Mouse (Mus musculus) hindbrain, embryonic 16.5 days (tissue): ENCODE measurements around the gene Ubr3. TPM values are rescaled to one million over a fixed set of nuclear protein-coding genes. Genes with fewer than 3 reads are reported as not detected.
"Not testable (repeated sequence)": the region's sequence is repeated elsewhere in the genome, so short reads cannot be mapped to it uniquely, and the experiment has no call there.

Source experiments
- ATAC-seq: fragments of 200-750 bp; cut with Nextera tagmentation; 2 replicates; pipeline ENCODE4 v1.8.0; 2017; ENCODE audit warnings: moderate TSS enrichment, moderate library complexity
- H3K27ac ChIP-seq: fragments of 300-500 bp; sonication (generic); 2 replicates; pipeline ENCODE4 v1.5.1; 2014; ENCODE audit warnings: low read depth, mild to moderate bottlenecking, control low read depth, low read length, moderate library complexity
- H3K27me3 ChIP-seq: fragments of 300-500 bp; sonication (generic); replicated peaks from 2 replicates; pipeline ENCODE4 v1.6.1; 2014; ENCODE audit warnings: low read length; ENCODE audit not compliant: control insufficient read depth, insufficient read depth
- H3K36me3 ChIP-seq: fragments of 300-500 bp; sonication (generic); 2 replicates; pipeline ENCODE4 v1.6.1; 2014; ENCODE audit warnings: mild to moderate bottlenecking, low read length, moderate library complexity, mixed read lengths; ENCODE audit not compliant: control insufficient read depth, insufficient read depth
- H3K4me1 ChIP-seq: fragments of 300-500 bp; sonication (generic); 2 replicates; pipeline ENCODE4 v1.6.1; 2014; ENCODE audit warnings: low read depth, low read length; ENCODE audit not compliant: control insufficient read depth, insufficient read depth
- H3K4me2 ChIP-seq: fragments of 300-500 bp; sonication (generic); 2 replicates; pipeline ENCODE4 v1.6.1; 2014; ENCODE audit warnings: mild to moderate bottlenecking, low read length, control low read depth, moderate library complexity
- H3K4me3 ChIP-seq: fragments of 300-500 bp; sonication (generic); 2 replicates; pipeline ENCODE4 v1.5.1; 2014; ENCODE audit warnings: mild to moderate bottlenecking, low read length, control low read depth, moderate library complexity
- H3K9ac ChIP-seq: fragments of 300-500 bp; sonication (generic); 2 replicates; pipeline ENCODE4 v1.6.1; 2014; ENCODE audit warnings: low read depth, mild to moderate bottlenecking, control low read depth, low read length, moderate library complexity
- H3K9me3 ChIP-seq: fragments of 300-500 bp; sonication (generic); 2 replicates; pipeline ENCODE4 v1.6.1; 2014; ENCODE audit warnings: mild to moderate bottlenecking, low read length, moderate library complexity; ENCODE audit not compliant: control insufficient read depth
- WGBS: fragments of 180-500 bp; shearing (Covaris S2); extraction: QIAGEN DNeasy Blood & Tissue Kit; methylation state at CpG from one replicate; pipeline ENCODE4 v1.1.7; 2014; 5-methylcytosine and 5-hydroxymethylcytosine counted together
- polyA plus RNA-seq: library from polyadenylated mRNA; unstranded; fragments of >200 nt; fragmentation: Nextera tagmentation; extraction: Ambion mirVana; gene quantifications from 2 replicates; pipeline ENCODE4 v1.2.1, GENCODE M21; 2015

Ubr3 gene
- polyA plus RNA-seq, 1 experiment from 2014 or later = 13.4 TPM

DNA sequence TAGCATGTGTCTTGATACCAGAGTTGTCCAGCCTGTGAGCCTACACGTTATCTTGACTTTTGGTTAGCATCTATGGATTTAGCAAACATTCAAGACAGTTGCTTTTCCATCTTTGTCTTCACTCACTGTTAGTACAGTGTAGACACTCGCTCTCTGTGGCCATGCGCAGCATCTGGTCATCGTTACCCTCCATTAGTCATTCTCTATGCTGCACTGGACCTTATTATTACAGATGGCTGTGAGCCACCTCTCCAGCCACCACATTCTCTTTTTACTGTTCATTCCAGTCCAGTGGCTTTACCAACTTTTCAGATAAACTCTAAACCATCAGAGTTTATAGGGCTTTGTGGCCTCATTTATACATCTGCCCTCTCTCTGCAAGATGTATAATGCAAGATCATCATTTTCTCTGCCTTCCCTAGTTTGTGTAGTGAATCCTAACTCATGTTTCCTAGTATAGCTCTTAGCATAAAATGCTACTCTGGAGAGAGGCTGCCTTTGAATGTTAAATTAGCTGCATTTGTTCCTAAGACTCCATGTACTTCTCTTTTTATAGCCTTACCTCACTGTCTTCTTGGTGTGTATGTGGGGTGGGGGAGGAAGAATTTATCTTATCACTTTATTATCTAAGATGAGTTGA, 44.5 kb downstream of the Ubr3 start:
- Histone ChIP-seq H3K4me1 (no peaks in the 10 kb centered on the region), H3K9me3 (no peaks in the 10 kb centered on the region), H3K36me3 (peaks cover 2% of the 10 kb centered on the region; the same call in 1 of the 2 replicates), H3K27me3 (no peaks in the 10 kb centered on the region), H3K9ac (no peak overlapping the region), H3K27ac (no peak overlapping the region), H3K4me3 (no peak overlapping the region), H3K4me2 (no peak overlapping the region)
- 81% methylated on average over 4 of the region's 4 CpGs for WGBS
- no peak for ATAC-seq

- WGBS = 81% methylated on average over 8 of the region's 8 CpGs
- ATAC-seq = no peak
- H3K27ac ChIP-seq = no peak overlapping the region
These were observed 55.8 kb downstream of the Ubr3 start for GRCm38 (mm10) chr2:69952849-69953248.

DNA sequence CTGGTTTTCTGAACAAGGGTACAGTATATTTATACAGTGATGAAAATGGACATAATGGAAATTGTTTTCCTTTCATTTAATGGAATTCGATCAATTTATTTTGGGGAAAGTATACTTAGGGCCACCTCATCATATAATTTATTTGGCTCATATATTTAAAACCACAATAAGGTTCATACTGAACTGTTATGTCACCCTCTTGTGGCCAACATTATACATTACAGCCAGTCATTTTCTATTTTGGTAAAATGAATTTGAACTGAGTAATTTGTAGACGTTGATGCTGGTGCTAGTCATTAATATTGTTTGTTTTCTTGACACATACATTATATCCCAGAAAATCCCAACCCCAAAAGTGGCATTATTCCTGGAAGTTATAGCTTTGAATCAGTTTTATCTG, 58.6 kb downstream of the Ubr3 start:
- no peaks in the 10 kb centered on the region for H3K27me3 ChIP-seq
- H3K4me1 ChIP-seq = no peaks in the 10 kb centered on the region
- H3K36me3 ChIP-seq = peaks cover 9% of the 10 kb centered on the region; the same call in 1 of the 2 replicates
- 45% methylated on average over 2 of the region's 2 CpGs for WGBS
- H3K4me2 ChIP-seq = no peak overlapping the region
- H3K9me3 ChIP-seq = no peaks in the 10 kb centered on the region
- H3K4me3 ChIP-seq = no peak overlapping the region
- no peak overlapping the region for H3K9ac ChIP-seq
- H3K27ac ChIP-seq = no peak overlapping the region
- no peak for ATAC-seq

More at GRCm38 (mm10) chr2:69952849-69953248, 55.8 kb downstream of the Ubr3 start:
- Histone ChIP-seq H3K9ac (no peak overlapping the region), H3K4me2 (no peak overlapping the region), H3K4me3 (no peak overlapping the region), H3K4me1 (no peaks in the 10 kb centered on the region), H3K27me3 (no peaks in the 10 kb centered on the region), H3K36me3 (peaks cover 18% of the 10 kb centered on the region), H3K9me3 (no peaks in the 10 kb centered on the region)

DNA sequence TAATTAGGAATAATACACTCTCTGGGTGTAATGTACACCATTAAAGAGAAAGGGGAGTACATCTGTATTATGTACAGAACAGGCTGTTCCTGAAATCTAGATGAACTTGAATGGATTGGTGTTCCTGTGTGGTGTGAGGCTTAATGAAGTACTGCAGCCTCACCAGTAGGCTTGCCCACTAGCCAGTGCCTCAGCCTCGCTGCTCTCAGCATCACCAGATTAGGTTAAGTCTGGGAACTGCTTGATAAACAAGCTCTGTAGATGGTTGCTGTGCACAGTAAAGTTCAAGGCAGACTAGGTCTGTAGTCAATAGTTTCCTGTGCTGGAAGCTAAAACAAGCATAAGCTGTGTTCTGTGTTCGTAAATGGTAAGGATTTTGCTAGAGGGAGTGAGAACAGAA, 60.6 kb downstream of the Ubr3 start:
- peaks cover 9% of the 10 kb centered on the region; the same call in 1 of the 2 replicates for H3K36me3 ChIP-seq
- ATAC-seq = no peak
- H3K27ac ChIP-seq = no peak overlapping the region
- no peaks in the 10 kb centered on the region for H3K4me1 ChIP-seq
- H3K4me2 ChIP-seq = no peak overlapping the region
- H3K27me3 ChIP-seq = no peaks in the 10 kb centered on the region
- no peak overlapping the region for H3K4me3 ChIP-seq
- no peaks in the 10 kb centered on the region for H3K9me3 ChIP-seq
- no peak overlapping the region for H3K9ac ChIP-seq
- 97% methylated on average over 2 of the region's 2 CpGs for WGBS

DNA sequence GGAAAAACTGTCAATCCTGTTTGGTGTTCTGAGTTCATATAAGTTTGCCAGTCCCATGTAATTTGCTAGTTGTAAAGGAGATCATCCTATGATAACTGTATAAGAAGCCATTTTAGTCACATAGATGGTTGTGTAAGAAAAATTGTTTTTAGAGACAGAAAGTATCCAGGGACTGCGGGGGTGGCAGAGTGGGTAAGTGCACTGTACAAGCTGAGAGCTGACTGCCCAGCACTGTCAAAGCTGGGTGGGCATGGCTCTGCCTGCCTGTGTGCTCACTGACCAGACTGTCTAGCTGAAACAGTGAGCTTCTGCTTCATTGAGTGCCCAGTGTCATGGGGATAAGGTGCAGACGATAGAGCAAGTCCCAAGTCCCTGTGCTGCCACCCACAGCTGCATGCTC, 77.8 kb downstream of the Ubr3 start:
- no peak overlapping the region for H3K9ac ChIP-seq
- WGBS = 85% methylated on average over 2 of the region's 2 CpGs
- ATAC-seq = no peak
- no peaks in the 10 kb centered on the region for H3K4me1 ChIP-seq
- peaks cover 27% of the 10 kb centered on the region for H3K36me3 ChIP-seq
- H3K27ac ChIP-seq = no peak overlapping the region
- no peaks in the 10 kb centered on the region for H3K9me3 ChIP-seq
- no peak overlapping the region for H3K4me2 ChIP-seq
- H3K27me3 ChIP-seq = no peaks in the 10 kb centered on the region
- no peak overlapping the region for H3K4me3 ChIP-seq

DNA sequence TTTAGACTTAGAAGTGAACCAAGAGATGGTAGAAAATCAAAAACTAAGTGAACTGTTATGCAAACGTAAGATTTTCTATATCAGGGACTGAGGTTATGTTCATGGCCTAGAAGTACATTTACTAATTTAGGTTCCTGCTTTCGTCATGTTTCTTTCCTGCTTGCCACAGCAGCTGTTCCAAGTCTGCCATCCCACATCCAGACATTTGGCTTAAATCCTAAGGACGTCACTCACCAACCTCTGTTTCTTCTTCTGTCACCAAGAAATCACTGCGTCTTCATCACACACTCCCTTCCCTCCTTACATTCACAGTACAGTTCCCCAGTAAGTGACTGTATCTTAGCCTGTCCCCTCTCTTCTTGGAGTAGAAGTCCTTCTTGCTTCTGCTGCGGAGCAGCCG, 92.2 kb downstream of the Ubr3 start:
- Histone ChIP-seq H3K4me3 (no peak overlapping the region), H3K27me3 (no peaks in the 10 kb centered on the region), H3K4me1 (no peaks in the 10 kb centered on the region), H3K9ac (no peak overlapping the region), H3K9me3 (no peaks in the 10 kb centered on the region), H3K27ac (no peak overlapping the region), H3K4me2 (no peak overlapping the region), H3K36me3 (peaks cover 25% of the 10 kb centered on the region)
- 91% methylated on average over 6 of the region's 6 CpGs for WGBS
- no peak for ATAC-seq

- H3K4me2 ChIP-seq = no peak overlapping the region
- H3K27ac ChIP-seq = no peak overlapping the region
- H3K9ac ChIP-seq = no peak overlapping the region
- 51% methylated on average over 2 of the region's 2 CpGs for WGBS
- no peaks in the 10 kb centered on the region for H3K4me1 ChIP-seq
- H3K9me3 ChIP-seq = no peaks in the 10 kb centered on the region
- ATAC-seq = no peak
- H3K4me3 ChIP-seq = no peak overlapping the region
- peaks cover 25% of the 10 kb centered on the region for H3K36me3 ChIP-seq
- H3K27me3 ChIP-seq = no peaks in the 10 kb centered on the region
These were observed 93.6 kb downstream of the Ubr3 start for GRCm38 (mm10) chr2:69990647-69991046.

- H3K27me3 ChIP-seq, H3K9ac ChIP-seq, H3K9me3 ChIP-seq, ATAC-seq, H3K4me2 ChIP-seq, H3K4me3 ChIP-seq, H3K4me1 ChIP-seq, H3K27ac ChIP-seq: not testable (repeated sequence)
- 90% methylated on average over 3 of the region's 3 CpGs for WGBS
- peaks cover 25% of the 10 kb centered on the region for H3K36me3 ChIP-seq
These were observed 97.2 kb downstream of the Ubr3 start for GRCm38 (mm10) chr2:69994082-69994736.

GRCm38 (mm10) chr2:69994779-69995178, 97.7 kb downstream of the Ubr3 start:
- WGBS = 84% methylated on average over 2 of the region's 2 CpGs
- Histone ChIP-seq H3K27ac (no peak overlapping the region), H3K4me2 (no peak overlapping the region), H3K9me3 (no peaks in the 10 kb centered on the region), H3K4me1 (no peaks in the 10 kb centered on the region), H3K4me3 (no peak overlapping the region), H3K9ac (no peak overlapping the region), H3K27me3 (no peaks in the 10 kb centered on the region), H3K36me3 (peaks cover 20% of the 10 kb centered on the region)
- ATAC-seq = no peak
